Mouse (Mus musculus) ES-Bruce4 (cell line): ENCODE measurements around the gene Fam111a.
A peak's percentile ranks its signal among the peaks of the same experiment; 100 is the strongest.

Experiments
- CTCF ChIP-seq: IDR thresholded peaks from one replicate; pipeline ENCODE4 v1.8.1; 2011; ENCODE audit warnings: low read depth, low read length
- EP300 ChIP-seq: IDR thresholded peaks from 2 replicates; pipeline ENCODE4 v1.6.1; 2011; ENCODE audit warnings: low read depth, low read length; ENCODE audit not compliant: insufficient read depth

DNA sequence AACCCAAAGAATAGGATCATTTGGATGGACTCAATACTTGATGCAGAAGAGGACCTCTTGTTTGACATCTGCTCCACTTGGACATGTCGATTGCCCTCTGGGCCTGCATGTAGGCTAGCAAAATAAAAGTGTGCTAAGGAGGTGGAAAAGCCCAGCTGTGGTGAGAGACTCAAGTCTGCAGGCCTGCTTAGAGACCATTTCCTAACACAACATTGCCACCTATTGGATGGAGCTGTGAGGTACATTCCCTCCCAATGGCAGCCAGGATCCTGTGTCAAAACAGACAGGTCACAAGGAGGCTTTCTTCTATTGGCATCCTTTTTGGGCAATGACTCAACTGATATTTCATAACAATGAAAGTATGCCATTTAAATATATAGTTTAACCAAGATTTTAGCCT is 46.4 kb downstream of the Fam111a start:
- peak; percentile 60 for TF ChIP-seq CTCF
- no peak for TF ChIP-seq EP300
